9 mouse cellular contexts compared by ENCODE assay signal in genomic region chr3:101713138-101713638, GRCm38 (mm10).
A peak's percentile ranks its signal among the peaks of the same experiment; 100 is the strongest.
DNase-seq lines count a peak whose midpoint lies in the region; ATAC-seq and TF ChIP-seq lines count a peak whose summit lies in the region.
"Had no signal": no experiment of that assay in that cellular context is flagged by ENCODE, and none has a peak within 500 bp of the region (broad histone marks: within the 10 kb centered on the region; RNA-seq: fewer than 3 reads in every experiment).

No protein-coding gene starts in this region.

- H3K4me1 ChIP-seq in kidney, embryonic 16.5 days (ENCODE audit: insufficient read depth, low read length): peaks cover 31% of the 10 kb centered on the region
- peaks cover 64% of the 10 kb centered on the region for H3K4me1 ChIP-seq in heart, embryonic 10.5 days
- H3K4me1 ChIP-seq in limb, embryonic 14.5 days (ENCODE audit: control insufficient read depth, insufficient read depth, low read length): peaks cover 40% of the 10 kb centered on the region

- H3K27ac ChIP-seq in kidney, embryonic 16.5 days (ENCODE audit: low read length): peak overlapping the region; percentile 82
- H3K27ac ChIP-seq in heart, embryonic 10.5 days: peak overlapping the region; percentile 82
- H3K27ac ChIP-seq in limb, embryonic 14.5 days (replicated peaks; ENCODE audit: low read depth, low read length): no peak overlapping the region

- no peak overlapping the region for H3K4me3 ChIP-seq in kidney, embryonic 16.5 days (ENCODE audit: low read length)
- peak overlapping the region; percentile 1; the same call in 1 of the 2 replicates for H3K4me3 ChIP-seq in heart, embryonic 10.5 days
- no peak overlapping the region for H3K4me3 ChIP-seq in limb, embryonic 14.5 days (replicated peaks; ENCODE audit: low read length)

- no peak for ATAC-seq in kidney, embryonic 16.5 days (ENCODE audit: low FRiP score, low TSS enrichment)
- ATAC-seq in limb, embryonic 14.5 days (ENCODE audit: low FRiP score, low read depth): no peak

- H3K4me2 ChIP-seq in kidney, embryonic 16.5 days (replicated peaks; ENCODE audit: low read depth, low read length): peak overlapping the region; percentile 36
- H3K4me2 ChIP-seq in limb, embryonic 14.5 days (replicated peaks; ENCODE audit: low read depth, low read length, severe bottlenecking): 0 out of 2 replicates have a peak overlapping the region, but pooled peaks have one; percentile 4

- no peak for DNase-seq in kidney, adult 8-10 months
- peak; percentile 28 for DNase-seq in embryo, embryonic 9.5 days (ENCODE audit: extremely low spot score)
- DNase-seq in heart, embryonic 10.5 days (ENCODE audit: low spot score): no peak
- DNase-seq in limb, embryonic 14.5 days (ENCODE audit: low spot score): no peak
- DNase-seq in urinary bladder, postnatal 25 days (ENCODE audit: low spot score): no peak
- DNase-seq in left cerebral cortex, postnatal 4 days: no peak
- no peak for DNase-seq in lung, postnatal 36 days

- H3K27me3 ChIP-seq in kidney, embryonic 16.5 days (ENCODE audit: insufficient read depth, low read length): no peaks in the 10 kb centered on the region
- H3K27me3 ChIP-seq in heart, embryonic 10.5 days (ENCODE audit: insufficient read depth, poor library complexity, severe bottlenecking): no peaks in the 10 kb centered on the region
- H3K27me3 ChIP-seq in limb, embryonic 14.5 days (ENCODE audit: control insufficient read depth, insufficient read depth, low read length): no peaks in the 10 kb centered on the region

- H3K36me3 ChIP-seq in kidney, embryonic 16.5 days (ENCODE audit: insufficient read depth, low read length): no peaks in the 10 kb centered on the region
- H3K36me3 ChIP-seq in heart, embryonic 10.5 days: no peaks in the 10 kb centered on the region
- no peaks in the 10 kb centered on the region for H3K36me3 ChIP-seq in limb, embryonic 14.5 days (ENCODE audit: control insufficient read depth, insufficient read depth, low read length)
- H3K36me3 ChIP-seq: G1E had no signal

- TF ChIP-seq POLR2A in limb, embryonic 14.5 days (IDR thresholded peaks at IDR 0.05; ENCODE audit: borderline replicate concordance, extremely low read depth, insufficient read depth, insufficient read length): no peak

- 19% methylated on average over 11 of the region's 11 CpGs for WGBS in kidney, embryonic 16.5 days
- WGBS in heart, embryonic 10.5 days: 14% methylated on average over 11 of the region's 11 CpGs
- WGBS in limb, embryonic 14.5 days: 20% methylated on average over 11 of the region's 11 CpGs

- H3K9me3 ChIP-seq in kidney, embryonic 16.5 days (ENCODE audit: low read length): no peaks in the 10 kb centered on the region
- H3K9me3 ChIP-seq in heart, embryonic 10.5 days: no peaks in the 10 kb centered on the region
- no peaks in the 10 kb centered on the region for H3K9me3 ChIP-seq in limb, embryonic 14.5 days (ENCODE audit: control insufficient read depth, low read length)
- H3K9me3 ChIP-seq: G1E had no signal

- intact Hi-C loops in left cerebral cortex, postnatal 4 days (cut with DNase I): no loop called here

- peak overlapping the region; percentile 45; the same call in 1 of the 2 replicates for H3K9ac ChIP-seq in kidney, embryonic 16.5 days (replicated peaks; ENCODE audit: low read length)
- no peak overlapping the region for H3K9ac ChIP-seq in limb, embryonic 14.5 days (ENCODE audit: low read depth, low read length, severe bottlenecking)
